Mouse (Mus musculus) myocyte (in vitro differentiated cells): ENCODE data around the gene Ap1b1. TPM values are rescaled to one million over a fixed set of nuclear protein-coding genes. Genes with fewer than 3 reads are reported as not detected.
A peak's percentile ranks its signal among the peaks of the same experiment; 100 is the strongest.

ENCODE experiments used
- H3K27me3 ChIP-seq: one replicate; pipeline ENCODE4 v1.6.1; 2011; ENCODE audit not compliant: control insufficient read depth, insufficient read depth, insufficient read length
- H3K36me3 ChIP-seq: one replicate; pipeline ENCODE4 v1.6.1; 2011; ENCODE audit not compliant: control insufficient read depth, insufficient read depth
- H3K4me2 ChIP-seq: one replicate; pipeline ENCODE4 v1.6.1; 2011; ENCODE audit warnings: low read depth, control low read depth
- H3K4me3 ChIP-seq: one replicate; pipeline ENCODE4 v1.5.1; 2011; ENCODE audit warnings: mild to moderate bottlenecking, control low read depth, moderate library complexity
- H3K79me2 ChIP-seq: one replicate; pipeline ENCODE4 v1.6.1; 2011; ENCODE audit not compliant: control insufficient read depth, insufficient read depth
- H3ac ChIP-seq: one replicate; pipeline ENCODE4 v1.6.1; 2011; ENCODE audit not compliant: control insufficient read depth, insufficient read length
- CEBPB ChIP-seq: IDR thresholded peaks from 2 replicates; pipeline ENCODE4 v1.6.1; 2011; ENCODE audit warnings: mild to moderate bottlenecking, moderate library complexity; ENCODE audit not compliant: poor library complexity, insufficient read depth, severe bottlenecking
- E2F4 ChIP-seq: IDR thresholded peaks from one replicate; pipeline ENCODE4 v1.6.1; 2011; ENCODE audit warnings: mild to moderate bottlenecking, control low read depth, moderate library complexity; ENCODE audit not compliant: insufficient read depth
- MAX ChIP-seq: IDR thresholded peaks from one replicate; pipeline ENCODE4 v1.6.1; 2011; ENCODE audit warnings: low read depth, mild to moderate bottlenecking, control low read depth
- MYOD1 ChIP-seq, 3 experiments: IDR thresholded peaks; one replicate each; pipeline ENCODE4 v1.6.1; 2011; ENCODE audit warnings: control low read depth in 2 of 3, low read depth in 2 of 3, mild to moderate bottlenecking in 2 of 3, moderate library complexity in 1 of 3; ENCODE audit not compliant: insufficient read length in 2 of 3, control insufficient read depth in 1 of 3
- MYOG ChIP-seq, 3 experiments: IDR thresholded peaks; one replicate each; pipeline ENCODE4 v1.6.1; 2011; ENCODE audit warnings: control low read depth in 2 of 3, low read depth in 2 of 3, mild to moderate bottlenecking in 2 of 3; ENCODE audit not compliant: insufficient read length in 2 of 3, control insufficient read depth in 1 of 3, insufficient read depth in 1 of 3
- POLR2A ChIP-seq: IDR thresholded peaks from one replicate; pipeline ENCODE4 v1.6.1; 2011; ENCODE audit warnings: low read depth, mild to moderate bottlenecking, control low read depth, moderate library complexity; ENCODE audit not compliant: insufficient read length
- POLR2AphosphoS2 ChIP-seq: IDR thresholded peaks from one replicate; pipeline ENCODE4 v1.6.1; 2011; ENCODE audit warnings: low read depth, control low read depth; ENCODE audit not compliant: insufficient read length
- REST ChIP-seq: IDR thresholded peaks from one replicate; pipeline ENCODE4 v1.6.1; 2011; ENCODE audit warnings: mild to moderate bottlenecking, control low read depth, moderate library complexity; ENCODE audit not compliant: insufficient read depth, insufficient read length
- SRF ChIP-seq: IDR thresholded peaks from one replicate; pipeline ENCODE4 v1.6.1; 2011; ENCODE audit warnings: low read depth; ENCODE audit not compliant: control insufficient read depth, insufficient read length
- TCF12 ChIP-seq: IDR thresholded peaks from one replicate; pipeline ENCODE4 v1.6.1; 2011; ENCODE audit warnings: mild to moderate bottlenecking, control low read depth; ENCODE audit not compliant: poor library complexity, insufficient read depth, severe bottlenecking
- TCF3 ChIP-seq: IDR thresholded peaks from one replicate; pipeline ENCODE4 v1.6.1; 2011; ENCODE audit warnings: low read depth, control low read depth; ENCODE audit not compliant: insufficient read length
- USF1 ChIP-seq: IDR thresholded peaks from one replicate; pipeline ENCODE4 v1.6.1; 2011; ENCODE audit warnings: low read depth, mild to moderate bottlenecking, control low read depth, moderate library complexity
- polyA plus RNA-seq: library from polyadenylated mRNA; unstranded; fragments of >200 nt; fragmentation: generic; extraction: Trizol; gene quantifications from one replicate; pipeline ENCODE4 v1.2.1, GENCODE M21; 2012; ENCODE audit warnings: missing spikeins

The Ap1b1 gene
- polyA plus RNA-seq, result 55.6 TPM

DNA sequence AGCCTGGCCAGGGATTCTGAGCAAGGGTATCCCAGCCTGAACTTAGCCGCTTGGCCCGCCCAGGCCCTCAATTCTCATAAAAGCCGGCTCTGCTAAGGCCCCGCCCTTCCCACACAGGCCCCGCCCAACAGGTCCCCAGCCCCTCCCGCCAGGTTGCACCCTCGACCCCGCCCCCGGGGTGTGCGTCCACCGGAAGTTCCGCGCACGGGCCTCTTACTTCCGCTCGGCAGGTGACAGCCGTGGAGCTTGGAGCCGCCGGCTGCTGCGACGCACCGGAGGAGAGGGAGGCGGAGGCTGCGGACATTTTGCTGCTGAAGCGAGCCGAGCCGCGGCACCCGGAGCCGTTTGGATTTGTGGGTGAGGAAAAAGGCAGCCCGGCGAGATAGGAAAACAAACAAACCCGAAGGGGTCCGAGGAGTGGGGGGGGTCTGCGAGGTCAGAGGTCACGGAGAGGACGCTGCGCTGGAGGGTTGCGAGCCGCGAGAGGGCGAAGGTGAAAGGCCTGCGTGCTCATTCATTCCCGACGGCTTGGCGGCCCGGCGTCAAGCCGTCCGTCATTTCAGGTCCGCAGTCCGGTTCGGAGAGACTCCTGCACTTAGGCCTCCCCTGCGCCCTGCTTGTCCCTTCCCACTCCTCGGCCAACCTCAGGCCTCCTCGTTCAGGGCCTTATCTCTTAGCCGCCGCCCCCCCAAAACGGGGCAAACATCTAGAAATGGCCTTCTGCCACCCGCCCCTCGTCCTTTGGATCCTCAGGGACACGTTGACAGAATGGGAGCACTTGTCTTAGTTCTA is at the start of gene Ap1b1:
Gene Ap1b1, plus strand, starts transcription at position 130 of the 792 bp plus-strand sequence.
- TF ChIP-seq TCF12 (no peak), USF1 (no peak), CEBPB (no peak), POLR2AphosphoS2 (no peak), E2F4 (no peak), POLR2A (peak; percentile 67), SRF (no peak), TCF3 (no peak), REST (no peak), MAX (no peak), MYOG (IDR thresholded peaks at IDR 0.05; ENCODE audit: control insufficient read depth in 1 of 3, insufficient read depth in 1 of 3, insufficient read length in 2 of 3, low read depth in 2 of 3) (peak in 1 of 3 experiments; percentile 38), MYOD1 (IDR thresholded peaks at IDR 0.05; ENCODE audit: control insufficient read depth in 1 of 3, insufficient read length in 2 of 3, low read depth in 2 of 3) (peak in 1 of 3 experiments; percentile 29)
- Histone ChIP-seq H3K36me3 (no peaks in the 10 kb centered on the region), H3K4me3 (peak within 1 kb of the TSS; percentile 70), H3K4me2 (peak within 1 kb of the TSS; percentile 90), H3K79me2 (no peaks in the 10 kb centered on the region), H3ac (peak within 1 kb of the TSS; percentile 48), H3K27me3 (no peaks in the 10 kb centered on the region)

GRCm38 (mm10) chr11:4946530-4946929 is 40.1 kb upstream of the Ap1b1 start:
- H3K4me2 ChIP-seq, result no peak overlapping the region
- TF ChIP-seq POLR2AphosphoS2 (no peak), TCF12 (no peak), MYOG (IDR thresholded peaks at IDR 0.05; ENCODE audit: control insufficient read depth in 1 of 3, insufficient read depth in 1 of 3, insufficient read length in 2 of 3, low read depth in 2 of 3) (no peak), CEBPB (no peak), POLR2A (no peak), SRF (no peak), USF1 (no peak), TCF3 (no peak), REST (no peak), MYOD1 (IDR thresholded peaks at IDR 0.05; ENCODE audit: control insufficient read depth in 1 of 3, insufficient read length in 2 of 3, low read depth in 2 of 3) (no peak), E2F4 (no peak), MAX (no peak)
- H3K27me3 ChIP-seq, result peaks cover 36% of the 10 kb centered on the region
- H3K4me3 ChIP-seq, result no peak overlapping the region
- no peak overlapping the region for H3ac ChIP-seq
- no peaks in the 10 kb centered on the region for H3K36me3 ChIP-seq
- no peaks in the 10 kb centered on the region for H3K79me2 ChIP-seq

- Histone ChIP-seq H3K79me2 (no peaks in the 10 kb centered on the region), H3K36me3 (no peaks in the 10 kb centered on the region), H3K4me3 (no peak overlapping the region), H3ac (no peak overlapping the region), H3K27me3 (peaks cover 40% of the 10 kb centered on the region), H3K4me2 (peak overlapping the region; percentile 38)
- TF ChIP-seq MYOD1 (IDR thresholded peaks at IDR 0.05; ENCODE audit: control insufficient read depth in 1 of 3, insufficient read length in 2 of 3, low read depth in 2 of 3) (peak in 1 of 3 experiments; percentile 14), POLR2A (no peak)
Measured at GRCm38 (mm10) chr11:4946947-4947812, 39.4 kb upstream of the Ap1b1 start.

- Histone ChIP-seq H3K4me3 (no peak within 1 kb of the TSS), H3K27me3 (peaks cover 44% of the 10 kb centered on the region), H3K4me2 (peak within 1 kb of the TSS; percentile 38), H3ac (no peak within 1 kb of the TSS), H3K79me2 (no peaks in the 10 kb centered on the region), H3K36me3 (no peaks in the 10 kb centered on the region)
- TF ChIP-seq POLR2A (no peak), POLR2AphosphoS2 (no peak), SRF (no peak), E2F4 (no peak)
Measured at GRCm38 (mm10) chr11:4947813-4948174, 38.8 kb upstream of the Ap1b1 start, which contains the start of gene Nefh. Nefh (minus strand) TSS chr11:4948064.

DNA sequence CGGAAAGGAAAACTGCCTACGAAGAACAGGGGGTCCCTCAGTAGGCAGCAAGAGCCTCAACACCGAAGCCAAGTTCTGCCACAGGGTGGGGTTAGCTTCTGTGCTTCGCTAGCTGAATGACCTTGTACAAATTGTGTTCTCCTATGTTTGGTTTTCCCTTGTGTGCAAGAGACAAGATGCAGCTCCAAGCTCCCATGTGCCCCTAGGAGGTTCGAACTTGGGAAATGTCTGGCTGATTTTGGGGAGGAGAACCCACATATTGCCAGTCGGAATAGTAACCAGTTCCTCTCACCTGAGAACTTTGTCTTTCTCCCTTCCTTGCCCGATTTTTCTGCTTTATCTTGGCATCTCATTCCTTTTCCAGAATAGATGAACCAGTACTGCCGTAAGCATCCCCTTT is 37.8 kb upstream of the Ap1b1 start:
- Histone ChIP-seq H3ac (no peak overlapping the region), H3K27me3 (peaks cover 54% of the 10 kb centered on the region), H3K4me3 (no peak overlapping the region), H3K4me2 (no peak overlapping the region), H3K79me2 (no peaks in the 10 kb centered on the region), H3K36me3 (no peaks in the 10 kb centered on the region)
- TF ChIP-seq MYOG (IDR thresholded peaks at IDR 0.05; ENCODE audit: control insufficient read depth in 1 of 3, insufficient read depth in 1 of 3, insufficient read length in 2 of 3, low read depth in 2 of 3) (no peak), TCF12 (no peak), E2F4 (no peak), TCF3 (no peak), SRF (no peak), POLR2A (no peak), USF1 (no peak), MAX (no peak), REST (no peak), POLR2AphosphoS2 (no peak)
